Mouse (Mus musculus): ENCODE results near the gene Adamts9.

Gene Adamts9

DNA sequence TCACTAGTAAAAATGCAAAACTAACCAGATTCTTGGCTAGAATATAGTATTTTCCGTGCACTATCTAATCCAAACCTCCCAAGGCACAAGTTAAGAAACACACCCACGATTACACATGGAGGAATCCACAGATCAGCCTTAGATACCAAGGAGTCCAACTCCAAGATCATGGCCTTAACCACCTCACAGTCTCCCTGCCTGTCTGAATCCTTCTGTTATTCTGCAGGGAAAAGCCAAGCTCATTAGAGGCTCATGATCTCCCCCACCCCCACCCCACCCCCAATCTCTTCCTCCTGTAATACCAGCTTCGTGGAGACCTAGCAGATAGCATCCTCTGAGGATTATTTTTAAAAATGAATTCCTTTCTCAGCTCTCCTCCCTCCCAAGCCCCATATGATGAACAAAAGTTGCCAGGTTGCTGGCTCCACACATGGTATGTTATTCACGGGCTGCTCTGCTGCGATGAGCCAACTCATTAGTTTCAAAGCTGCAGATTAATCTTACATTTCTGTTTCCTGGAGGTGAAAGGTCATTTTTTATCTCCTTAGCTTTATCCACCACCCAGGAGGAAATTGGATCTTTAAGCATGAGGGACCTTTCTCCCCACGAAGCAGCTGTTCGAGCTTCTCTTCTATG lies 215.8 kb downstream of the Adamts9 start:
- peak; percentile 50 for DNase-seq (ENCODE audit: low read depth, low spot score)

DNA sequence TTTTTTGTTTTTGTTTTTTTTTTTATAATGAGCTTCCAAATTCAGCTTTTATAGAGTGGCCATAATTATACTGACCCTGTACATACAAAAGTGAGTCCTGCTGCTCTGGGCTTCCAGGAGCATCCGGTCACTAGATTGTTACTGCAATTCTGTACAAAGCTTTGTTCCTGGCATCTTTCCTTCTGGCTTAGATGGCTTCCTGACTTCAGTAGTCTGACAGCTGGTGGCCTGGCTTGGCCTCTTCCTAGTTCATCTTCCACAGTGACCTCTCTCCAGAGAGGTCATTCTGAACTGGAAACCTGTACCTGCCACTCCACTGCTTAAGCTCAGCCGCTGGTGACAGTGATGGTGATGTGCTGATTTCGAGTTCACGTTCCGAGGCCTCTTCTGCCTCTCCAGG lies 217.2 kb downstream of the Adamts9 start:
- no peak for DNase-seq (ENCODE audit: low read depth, low spot score)

DNA sequence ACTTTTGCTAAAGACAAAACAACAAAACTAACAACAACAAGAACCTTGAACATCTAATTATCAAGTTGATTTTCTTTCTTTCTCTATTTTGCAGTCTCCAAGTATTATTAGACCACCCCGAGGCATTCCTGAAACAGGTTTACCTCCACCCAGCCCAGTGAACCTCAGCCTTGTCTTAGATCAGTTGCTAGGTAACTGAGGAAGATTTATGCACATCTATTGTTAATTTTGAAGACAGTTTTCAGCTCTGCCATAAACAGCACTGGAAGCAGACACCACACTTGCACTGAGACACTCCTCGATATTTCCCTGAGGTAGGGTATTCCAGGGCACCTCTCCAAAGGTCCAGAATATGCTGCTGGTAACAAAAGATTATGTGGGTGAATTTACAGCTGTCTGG lies 218.9 kb downstream of the Adamts9 start:
- no peak for DNase-seq (ENCODE audit: low read depth, low spot score)
